Mouse (Mus musculus): ENCODE data around the gene Adora1. TPM values are rescaled to one million over a fixed set of nuclear protein-coding genes. Genes with fewer than 3 reads are reported as not detected.

Adora1 gene
- polyA plus RNA-seq, 1 experiment from 2014 or later = 1.8 TPM

GRCm38 (mm10) chr1:134195979-134196378 lies 39.3 kb downstream of the Adora1 start:
- H3K27me3 ChIP-seq (replicated peaks; ENCODE audit: control insufficient read depth, insufficient read depth, low read length) = no peaks in the 10 kb centered on the region
- ATAC-seq (ENCODE audit: low read depth) (peak; percentile 88), DNase-seq (ENCODE audit: low spot score) (peak; percentile 88)
- no peaks in the 10 kb centered on the region for H3K36me3 ChIP-seq (ENCODE audit: control insufficient read depth, insufficient read depth, low read length)
- peaks cover 15% of the 10 kb centered on the region for H3K4me1 ChIP-seq (ENCODE audit: control insufficient read depth, insufficient read depth, low read length)
- H3K4me2 ChIP-seq (ENCODE audit: low read depth, low read length) = no peak overlapping the region
- no peaks in the 10 kb centered on the region for H3K9me3 ChIP-seq (ENCODE audit: control insufficient read depth, low read length)
- H3K4me3 ChIP-seq (ENCODE audit: low read depth, low read length) = no peak overlapping the region
- WGBS = 27% methylated on average over 4 of the region's 4 CpGs
- H3K27ac ChIP-seq (replicated peaks; ENCODE audit: low read depth, low read length) = peak overlapping the region; percentile 2; the same call in 1 of the 2 replicates
- no peak overlapping the region for H3K9ac ChIP-seq (ENCODE audit: low read depth, low read length)

- H3K27ac ChIP-seq (replicated peaks; ENCODE audit: low read depth, low read length) = peak overlapping the region; percentile 2; the same call in 1 of the 2 replicates
- no peaks in the 10 kb centered on the region for H3K36me3 ChIP-seq (ENCODE audit: control insufficient read depth, insufficient read depth, low read length)
- peaks cover 15% of the 10 kb centered on the region for H3K4me1 ChIP-seq (ENCODE audit: control insufficient read depth, insufficient read depth, low read length)
- no peaks in the 10 kb centered on the region for H3K9me3 ChIP-seq (ENCODE audit: control insufficient read depth, low read length)
- no peak overlapping the region for H3K4me3 ChIP-seq (ENCODE audit: low read depth, low read length)
- no peak overlapping the region for H3K4me2 ChIP-seq (ENCODE audit: low read depth, low read length)
- no peak overlapping the region for H3K9ac ChIP-seq (ENCODE audit: low read depth, low read length)
- no peak for DNase-seq (ENCODE audit: low spot score)
- no peak; the same call in 1 of the 2 replicates for ATAC-seq (ENCODE audit: low read depth)
- WGBS = 22% methylated on average over 3 of the region's 3 CpGs
- no peaks in the 10 kb centered on the region for H3K27me3 ChIP-seq (replicated peaks; ENCODE audit: control insufficient read depth, insufficient read depth, low read length)
Observed at GRCm38 (mm10) chr1:134195571-134195970, 39.7 kb downstream of the Adora1 start.

- no peaks in the 10 kb centered on the region for H3K27me3 ChIP-seq (replicated peaks; ENCODE audit: control insufficient read depth, insufficient read depth, low read length)
- H3K27ac ChIP-seq (replicated peaks; ENCODE audit: low read depth, low read length) = 0 out of 2 replicates have a peak overlapping the region, but pooled peaks have one; percentile 55
- H3K9ac ChIP-seq (ENCODE audit: low read depth, low read length) = no peak overlapping the region
- peaks cover 15% of the 10 kb centered on the region for H3K4me1 ChIP-seq (ENCODE audit: control insufficient read depth, insufficient read depth, low read length)
- H3K4me2 ChIP-seq (ENCODE audit: low read depth, low read length) = no peak overlapping the region
- no peaks in the 10 kb centered on the region for H3K9me3 ChIP-seq (ENCODE audit: control insufficient read depth, low read length)
- H3K4me3 ChIP-seq (ENCODE audit: low read depth, low read length) = no peak overlapping the region
- H3K36me3 ChIP-seq (ENCODE audit: control insufficient read depth, insufficient read depth, low read length) = no peaks in the 10 kb centered on the region
- WGBS = 40% methylated on average over 2 of the region's 2 CpGs
- peak; percentile 35; the same call in 1 of the 2 replicates for ATAC-seq (ENCODE audit: low read depth)
- peak; percentile 59 for DNase-seq (ENCODE audit: low spot score)
Observed at GRCm38 (mm10) chr1:134195117-134195516, 40.1 kb downstream of the Adora1 start.

GRCm38 (mm10) chr1:134194298-134195022 lies 40.8 kb downstream of the Adora1 start:
- WGBS = 66% methylated on average over 15 of the region's 16 CpGs
- no peak overlapping the region for H3K4me2 ChIP-seq (ENCODE audit: low read depth, low read length)
- H3K4me1 ChIP-seq (ENCODE audit: control insufficient read depth, insufficient read depth, low read length) = peaks cover 17% of the 10 kb centered on the region
- no peaks in the 10 kb centered on the region for H3K36me3 ChIP-seq (ENCODE audit: control insufficient read depth, insufficient read depth, low read length)
- peak overlapping the region; percentile 55; the same call in 1 of the 2 replicates for H3K27ac ChIP-seq (replicated peaks; ENCODE audit: low read depth, low read length)
- no peak overlapping the region for H3K9ac ChIP-seq (ENCODE audit: low read depth, low read length)
- H3K27me3 ChIP-seq (replicated peaks; ENCODE audit: control insufficient read depth, insufficient read depth, low read length) = no peaks in the 10 kb centered on the region
- ATAC-seq (ENCODE audit: low read depth) (no peak), DNase-seq (ENCODE audit: low spot score) (no peak)
- H3K9me3 ChIP-seq (ENCODE audit: control insufficient read depth, low read length) = no peaks in the 10 kb centered on the region
- no peak overlapping the region for H3K4me3 ChIP-seq (ENCODE audit: low read depth, low read length)

- Histone ChIP-seq H3K9ac (ENCODE audit: low read depth, low read length) (no peak overlapping the region), H3K27ac (replicated peaks; ENCODE audit: low read depth, low read length) (peak overlapping the region; percentile 55; the same call in 1 of the 2 replicates), H3K36me3 (ENCODE audit: control insufficient read depth, insufficient read depth, low read length) (no peaks in the 10 kb centered on the region), H3K9me3 (ENCODE audit: control insufficient read depth, low read length) (no peaks in the 10 kb centered on the region), H3K27me3 (replicated peaks; ENCODE audit: control insufficient read depth, insufficient read depth, low read length) (no peaks in the 10 kb centered on the region), H3K4me2 (ENCODE audit: low read depth, low read length) (no peak overlapping the region), H3K4me1 (ENCODE audit: control insufficient read depth, insufficient read depth, low read length) (peaks cover 20% of the 10 kb centered on the region), H3K4me3 (ENCODE audit: low read depth, low read length) (peak overlapping the region; percentile 6; the same call in 1 of the 2 replicates)
- WGBS = 41% methylated on average over 6 of the region's 7 CpGs
- no peak for ATAC-seq (ENCODE audit: low read depth)
- no peak for DNase-seq (ENCODE audit: low spot score)
Observed at GRCm38 (mm10) chr1:134193674-134194197, 41.5 kb downstream of the Adora1 start.

- Histone ChIP-seq H3K4me1 (ENCODE audit: control insufficient read depth, insufficient read depth, low read length) (peaks cover 20% of the 10 kb centered on the region), H3K27me3 (replicated peaks; ENCODE audit: control insufficient read depth, insufficient read depth, low read length) (no peaks in the 10 kb centered on the region), H3K9ac (ENCODE audit: low read depth, low read length) (no peak within 1 kb of the TSS), H3K36me3 (ENCODE audit: control insufficient read depth, insufficient read depth, low read length) (no peaks in the 10 kb centered on the region), H3K4me2 (ENCODE audit: low read depth, low read length) (no peak within 1 kb of the TSS), H3K4me3 (ENCODE audit: low read depth, low read length) (peak within 1 kb of the TSS; percentile 6; the same call in 1 of the 2 replicates), H3K27ac (replicated peaks; ENCODE audit: low read depth, low read length) (peak within 1 kb of the TSS; percentile 55; the same call in 1 of the 2 replicates), H3K9me3 (ENCODE audit: control insufficient read depth, low read length) (no peaks in the 10 kb centered on the region)
- no peak for ATAC-seq (ENCODE audit: low read depth)
- no peak for DNase-seq (ENCODE audit: low spot score)
- 33% methylated on average over 1 of the region's 1 CpGs for WGBS
Observed at GRCm38 (mm10) chr1:134193126-134193525, 42.1 kb downstream of the Adora1 start, which contains the start of gene Mybph. Gene Mybph (plus strand): TSS chr1:134193448.

- H3K9me3 ChIP-seq (ENCODE audit: control insufficient read depth, low read length) = no peaks in the 10 kb centered on the region
- H3K36me3 ChIP-seq (ENCODE audit: control insufficient read depth, insufficient read depth, low read length) = no peaks in the 10 kb centered on the region
- no peak overlapping the region for H3K4me2 ChIP-seq (ENCODE audit: low read depth, low read length)
- peaks cover 20% of the 10 kb centered on the region for H3K4me1 ChIP-seq (ENCODE audit: control insufficient read depth, insufficient read depth, low read length)
- H3K27me3 ChIP-seq (replicated peaks; ENCODE audit: control insufficient read depth, insufficient read depth, low read length) = no peaks in the 10 kb centered on the region
- no peak for ATAC-seq (ENCODE audit: low read depth)
- H3K9ac ChIP-seq (ENCODE audit: low read depth, low read length) = no peak overlapping the region
- WGBS = 32% methylated on average over 4 of the region's 4 CpGs
- DNase-seq (ENCODE audit: low spot score) = peak; percentile 51
- H3K27ac ChIP-seq (replicated peaks; ENCODE audit: low read depth, low read length) = no peak overlapping the region
- no peak overlapping the region for H3K4me3 ChIP-seq (ENCODE audit: low read depth, low read length)
Observed at GRCm38 (mm10) chr1:134192024-134192423, 43.2 kb downstream of the Adora1 start.

- H3K27me3 ChIP-seq (replicated peaks; ENCODE audit: control insufficient read depth, insufficient read depth, low read length) = no peaks in the 10 kb centered on the region
- H3K9ac ChIP-seq (ENCODE audit: low read depth, low read length) = no peak overlapping the region
- ATAC-seq (ENCODE audit: low read depth) (no peak), DNase-seq (ENCODE audit: low spot score) (no peak)
- no peak overlapping the region for H3K4me2 ChIP-seq (ENCODE audit: low read depth, low read length)
- no peak overlapping the region for H3K4me3 ChIP-seq (ENCODE audit: low read depth, low read length)
- 84% methylated on average over 5 of the region's 5 CpGs for WGBS
- no peaks in the 10 kb centered on the region for H3K36me3 ChIP-seq (ENCODE audit: control insufficient read depth, insufficient read depth, low read length)
- no peaks in the 10 kb centered on the region for H3K9me3 ChIP-seq (ENCODE audit: control insufficient read depth, low read length)
- no peak overlapping the region for H3K27ac ChIP-seq (replicated peaks; ENCODE audit: low read depth, low read length)
- peaks cover 20% of the 10 kb centered on the region for H3K4me1 ChIP-seq (ENCODE audit: control insufficient read depth, insufficient read depth, low read length)
Observed at GRCm38 (mm10) chr1:134191192-134191591, 44.0 kb downstream of the Adora1 start.
